Mouse (Mus musculus): ENCODE measurements around the gene Tnf. TPM values are rescaled to one million over a fixed set of nuclear protein-coding genes. Genes with fewer than 3 reads are reported as not detected.
A peak's percentile ranks its signal among the peaks of the same experiment; 100 is the strongest.

Gene Tnf
- polyA plus RNA-seq, 1 experiment from 2014 or later = 0.23 TPM

DNA sequence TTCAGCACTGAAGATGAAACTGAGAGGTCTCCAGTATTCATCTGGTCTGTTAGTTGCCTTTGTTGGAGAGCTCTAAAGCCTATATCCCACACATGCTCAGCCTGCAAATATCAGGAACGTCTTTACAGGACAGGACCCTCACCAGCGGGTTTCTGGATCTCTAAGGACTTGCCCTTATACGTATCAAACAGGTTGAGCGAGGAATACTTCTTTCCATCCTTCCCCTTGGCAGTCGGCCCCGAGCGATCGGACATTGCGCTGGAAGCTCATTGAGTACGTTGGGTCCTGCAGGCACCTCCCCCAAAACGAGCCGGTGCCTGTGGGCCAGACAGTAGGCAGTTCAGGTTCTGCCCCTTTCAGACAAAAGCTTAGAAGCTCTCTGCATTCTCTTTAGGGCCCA, 39.1 kb downstream of the Tnf start:
- Histone ChIP-seq H3K27me3 (replicated peaks; ENCODE audit: control insufficient read depth, insufficient read depth, low read length) (no peaks in the 10 kb centered on the region), H3K4me3 (ENCODE audit: low read length) (peak overlapping the region; percentile 99), H3K4me2 (ENCODE audit: low read depth, low read length) (peak overlapping the region; percentile 77), H3K4me1 (ENCODE audit: control insufficient read depth, insufficient read depth, low read length) (peaks cover 20% of the 10 kb centered on the region), H3K9ac (ENCODE audit: low read depth, low read length) (peak overlapping the region; percentile 100), H3K27ac (ENCODE audit: low read length) (no peak overlapping the region), H3K36me3 (ENCODE audit: control insufficient read depth, insufficient read depth, low read length) (peaks cover 36% of the 10 kb centered on the region), H3K9me3 (ENCODE audit: control insufficient read depth, low read length) (no peaks in the 10 kb centered on the region)
- 34% methylated on average over 12 of the region's 12 CpGs for WGBS
- ATAC-seq = no peak

DNA sequence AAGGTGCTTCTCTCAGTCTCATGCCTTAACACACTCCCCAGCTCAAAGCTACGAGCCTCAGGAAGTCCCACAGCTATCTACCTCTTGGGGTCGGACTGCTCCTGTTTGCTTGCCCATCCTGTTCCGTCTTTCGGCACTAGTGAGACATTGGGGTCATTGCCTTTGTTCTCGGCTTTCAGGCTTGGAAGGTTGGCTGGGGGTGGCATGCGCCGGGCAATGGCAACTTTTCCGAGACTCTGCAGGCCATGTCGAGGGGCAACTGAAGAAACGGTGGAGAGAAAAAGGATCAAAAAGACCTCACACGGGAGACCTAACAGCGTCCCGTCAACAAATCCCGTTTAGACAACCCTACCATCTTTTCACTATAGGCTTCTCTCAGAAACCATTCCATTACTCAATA, 39.7 kb downstream of the Tnf start:
- WGBS = 67% methylated on average over 14 of the region's 14 CpGs
- Histone ChIP-seq H3K4me1 (ENCODE audit: control insufficient read depth, insufficient read depth, low read length) (peaks cover 20% of the 10 kb centered on the region), H3K4me2 (ENCODE audit: low read depth, low read length) (peak overlapping the region; percentile 77), H3K9me3 (ENCODE audit: control insufficient read depth, low read length) (no peaks in the 10 kb centered on the region), H3K4me3 (ENCODE audit: low read length) (no peak overlapping the region), H3K27ac (ENCODE audit: low read length) (no peak overlapping the region), H3K27me3 (replicated peaks; ENCODE audit: control insufficient read depth, insufficient read depth, low read length) (no peaks in the 10 kb centered on the region), H3K9ac (ENCODE audit: low read depth, low read length) (0 out of 2 replicates have a peak overlapping the region, but pooled peaks have one; percentile 9), H3K36me3 (ENCODE audit: control insufficient read depth, insufficient read depth, low read length) (peaks cover 42% of the 10 kb centered on the region)
- ATAC-seq = no peak

DNA sequence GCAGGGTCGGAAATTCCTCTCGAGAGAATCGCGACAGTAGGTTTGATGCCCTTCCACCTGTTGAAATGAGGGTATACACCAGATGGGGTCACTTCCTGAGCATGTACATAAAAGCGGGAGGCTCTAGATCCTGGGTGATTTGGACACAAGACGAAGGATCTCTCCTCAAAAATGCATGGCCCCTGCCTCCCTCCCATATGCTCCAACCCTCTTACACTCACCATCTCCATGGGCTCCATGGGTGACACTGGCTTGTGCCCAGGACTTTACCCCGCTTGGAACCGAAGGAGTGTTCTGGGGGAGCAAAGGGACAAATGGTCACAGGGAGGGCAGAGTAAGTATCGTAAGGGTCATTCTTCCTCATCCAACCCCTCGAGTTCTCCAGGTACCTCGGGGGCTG, 40.4 kb downstream of the Tnf start:
- peaks cover 49% of the 10 kb centered on the region for H3K36me3 ChIP-seq (ENCODE audit: control insufficient read depth, insufficient read depth, low read length)
- WGBS = 87% methylated on average over 11 of the region's 11 CpGs
- no peaks in the 10 kb centered on the region for H3K27me3 ChIP-seq (replicated peaks; ENCODE audit: control insufficient read depth, insufficient read depth, low read length)
- H3K4me3 ChIP-seq (ENCODE audit: low read length) = no peak overlapping the region
- H3K27ac ChIP-seq (ENCODE audit: low read length) = no peak overlapping the region
- H3K9ac ChIP-seq (ENCODE audit: low read depth, low read length) = no peak overlapping the region
- H3K4me1 ChIP-seq (ENCODE audit: control insufficient read depth, insufficient read depth, low read length) = peaks cover 19% of the 10 kb centered on the region
- H3K9me3 ChIP-seq (ENCODE audit: control insufficient read depth, low read length) = no peaks in the 10 kb centered on the region
- no peak overlapping the region for H3K4me2 ChIP-seq (ENCODE audit: low read depth, low read length)
- no peak for ATAC-seq

GRCm38 (mm10) chr17:35159638-35160037, 42.2 kb downstream of the Tnf start:
- Histone ChIP-seq H3K9me3 (ENCODE audit: control insufficient read depth, low read length) (no peaks in the 10 kb centered on the region), H3K36me3 (ENCODE audit: control insufficient read depth, insufficient read depth, low read length) (peaks cover 64% of the 10 kb centered on the region), H3K27ac (ENCODE audit: low read length) (no peak overlapping the region), H3K4me3 (ENCODE audit: low read length) (no peak overlapping the region), H3K4me2 (ENCODE audit: low read depth, low read length) (no peak overlapping the region), H3K27me3 (replicated peaks; ENCODE audit: control insufficient read depth, insufficient read depth, low read length) (no peaks in the 10 kb centered on the region), H3K4me1 (ENCODE audit: control insufficient read depth, insufficient read depth, low read length) (peaks cover 12% of the 10 kb centered on the region), H3K9ac (ENCODE audit: low read depth, low read length) (no peak overlapping the region)
- no peak for ATAC-seq
- WGBS = 86% methylated on average over 7 of the region's 7 CpGs

GRCm38 (mm10) chr17:35158850-35159593, 42.8 kb downstream of the Tnf start:
- H3K4me1 ChIP-seq (ENCODE audit: control insufficient read depth, insufficient read depth, low read length) = peaks cover 12% of the 10 kb centered on the region
- H3K36me3 ChIP-seq (ENCODE audit: control insufficient read depth, insufficient read depth, low read length) = peaks cover 69% of the 10 kb centered on the region
- H3K9me3 ChIP-seq (ENCODE audit: control insufficient read depth, low read length) = no peaks in the 10 kb centered on the region
- no peak overlapping the region for H3K4me2 ChIP-seq (ENCODE audit: low read depth, low read length)
- whole genome bisulfite sequencing = 95% methylated on average over 16 of the region's 16 CpGs
- H3K4me3 ChIP-seq (ENCODE audit: low read length) = no peak overlapping the region
- ATAC-seq = no peak
- H3K27ac ChIP-seq (ENCODE audit: low read length) = no peak overlapping the region
- no peak overlapping the region for H3K9ac ChIP-seq (ENCODE audit: low read depth, low read length)
- no peaks in the 10 kb centered on the region for H3K27me3 ChIP-seq (replicated peaks; ENCODE audit: control insufficient read depth, insufficient read depth, low read length)

DNA sequence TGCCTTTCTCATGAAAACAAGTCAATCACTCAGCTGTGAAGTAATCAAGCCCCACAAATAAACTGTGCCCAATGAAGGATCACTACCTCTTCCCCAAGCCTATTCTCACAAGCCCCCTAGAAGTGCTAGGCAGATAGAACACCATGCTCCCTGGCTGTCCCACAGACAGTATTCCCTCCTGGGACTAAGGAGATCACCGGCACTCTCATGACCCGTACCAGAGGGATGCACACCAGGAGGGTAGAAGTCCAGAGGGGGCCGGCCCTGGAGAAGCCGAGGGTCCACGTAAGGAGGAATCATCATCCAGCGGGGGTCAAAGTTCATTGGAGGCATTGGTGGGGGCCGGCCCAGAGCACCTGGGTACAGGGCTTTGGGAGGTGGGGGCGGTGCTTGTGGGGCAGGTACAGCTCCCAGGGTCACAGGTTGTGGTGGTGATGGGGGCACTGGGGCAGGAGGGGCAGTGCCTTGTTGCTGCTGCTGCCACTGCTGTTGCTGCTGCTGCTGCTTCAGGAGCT, 44.1 kb downstream of the Tnf start:
- no peak overlapping the region for H3K4me2 ChIP-seq (ENCODE audit: low read depth, low read length)
- no peak overlapping the region for H3K4me3 ChIP-seq (ENCODE audit: low read length)
- H3K36me3 ChIP-seq (ENCODE audit: control insufficient read depth, insufficient read depth, low read length) = peaks cover 80% of the 10 kb centered on the region
- no peak overlapping the region for H3K27ac ChIP-seq (ENCODE audit: low read length)
- no peak overlapping the region for H3K9ac ChIP-seq (ENCODE audit: low read depth, low read length)
- peaks cover 7% of the 10 kb centered on the region for H3K4me1 ChIP-seq (ENCODE audit: control insufficient read depth, insufficient read depth, low read length)
- no peaks in the 10 kb centered on the region for H3K9me3 ChIP-seq (ENCODE audit: control insufficient read depth, low read length)
- 88% methylated on average over 8 of the region's 8 CpGs for WGBS
- ATAC-seq = no peak
- no peaks in the 10 kb centered on the region for H3K27me3 ChIP-seq (replicated peaks; ENCODE audit: control insufficient read depth, insufficient read depth, low read length)

- Histone ChIP-seq H3K9ac (ENCODE audit: low read depth, low read length) (no peak overlapping the region), H3K4me3 (ENCODE audit: low read length) (no peak overlapping the region), H3K27me3 (replicated peaks; ENCODE audit: control insufficient read depth, insufficient read depth, low read length) (no peaks in the 10 kb centered on the region), H3K4me1 (ENCODE audit: control insufficient read depth, insufficient read depth, low read length) (peaks cover 4% of the 10 kb centered on the region), H3K4me2 (ENCODE audit: low read depth, low read length) (no peak overlapping the region), H3K36me3 (ENCODE audit: control insufficient read depth, insufficient read depth, low read length) (peaks cover 85% of the 10 kb centered on the region), H3K9me3 (ENCODE audit: control insufficient read depth, low read length) (no peaks in the 10 kb centered on the region), H3K27ac (ENCODE audit: low read length) (no peak overlapping the region)
- no peak for ATAC-seq
- WGBS = 88% methylated on average over 8 of the region's 8 CpGs
Observed at GRCm38 (mm10) chr17:35157254-35157653, 44.6 kb downstream of the Tnf start.

DNA sequence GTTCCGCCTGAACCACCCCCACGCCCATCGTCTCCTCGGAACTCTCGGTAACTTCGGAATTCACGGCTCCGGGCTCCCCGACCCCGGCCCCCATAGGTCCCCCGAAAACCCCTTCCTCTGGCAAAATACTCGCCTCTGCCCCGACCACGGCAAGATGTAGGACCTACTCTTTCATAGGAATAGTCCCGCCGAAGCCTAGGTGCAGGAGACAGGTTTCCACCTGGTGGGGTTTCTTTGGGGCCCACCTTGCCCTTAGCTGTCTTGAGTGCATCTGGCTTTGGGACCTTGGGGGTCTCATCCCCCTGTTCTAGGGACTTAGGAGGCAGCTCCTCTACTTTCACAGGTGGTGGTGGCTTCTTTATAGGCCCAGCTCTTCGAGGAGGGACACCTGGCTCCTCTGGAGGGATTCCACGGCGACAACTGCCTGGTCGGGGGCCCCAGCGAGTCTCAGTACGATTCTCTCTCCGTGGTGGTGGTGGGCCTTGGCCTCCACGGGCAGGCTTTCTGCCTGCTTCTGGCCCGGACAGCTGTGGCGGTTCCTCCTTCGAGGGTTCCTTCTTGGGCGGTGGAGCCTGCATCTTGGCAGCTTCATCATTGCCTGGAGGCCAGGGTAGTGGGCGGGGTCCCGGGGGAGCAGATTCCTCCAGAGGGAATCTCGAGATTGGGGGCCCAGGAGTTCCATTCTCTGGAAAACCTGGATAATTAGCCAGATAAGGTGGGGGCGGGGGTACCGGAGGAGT, 45.2 kb downstream of the Tnf start:
- Histone ChIP-seq H3K9ac (ENCODE audit: low read depth, low read length) (no peak overlapping the region), H3K36me3 (ENCODE audit: control insufficient read depth, insufficient read depth, low read length) (peaks cover 86% of the 10 kb centered on the region), H3K27me3 (replicated peaks; ENCODE audit: control insufficient read depth, insufficient read depth, low read length) (no peaks in the 10 kb centered on the region), H3K27ac (ENCODE audit: low read length) (no peak overlapping the region), H3K4me3 (ENCODE audit: low read length) (no peak overlapping the region), H3K4me1 (ENCODE audit: control insufficient read depth, insufficient read depth, low read length) (no peaks in the 10 kb centered on the region), H3K4me2 (ENCODE audit: low read depth, low read length) (no peak overlapping the region), H3K9me3 (ENCODE audit: control insufficient read depth, low read length) (no peaks in the 10 kb centered on the region)
- no peak for ATAC-seq
- WGBS = 91% methylated on average over 33 of the region's 33 CpGs

DNA sequence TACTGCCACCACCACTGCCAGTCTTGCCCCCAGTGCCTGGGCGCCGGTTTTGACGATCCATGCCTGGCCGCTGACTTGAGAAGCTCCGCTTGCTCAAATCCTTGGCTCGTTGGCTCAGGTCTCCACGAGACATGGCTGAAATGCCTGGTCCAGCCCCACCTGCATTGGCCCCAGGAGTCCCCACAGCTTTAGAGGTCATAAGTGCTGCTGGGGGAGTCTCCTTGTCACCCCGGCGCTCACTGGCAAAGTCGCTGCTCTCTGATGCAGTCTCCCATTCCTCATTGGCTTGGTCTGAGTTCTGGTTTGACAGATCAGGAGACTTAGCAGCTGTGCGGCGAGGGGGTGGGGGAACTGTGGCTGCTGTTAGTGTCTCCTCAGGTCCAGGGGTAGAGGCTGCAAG, 46.4 kb downstream of the Tnf start:
- Histone ChIP-seq H3K27me3 (replicated peaks; ENCODE audit: control insufficient read depth, insufficient read depth, low read length) (no peaks in the 10 kb centered on the region), H3K9ac (ENCODE audit: low read depth, low read length) (no peak overlapping the region), H3K4me1 (ENCODE audit: control insufficient read depth, insufficient read depth, low read length) (no peaks in the 10 kb centered on the region), H3K9me3 (ENCODE audit: control insufficient read depth, low read length) (no peaks in the 10 kb centered on the region), H3K36me3 (ENCODE audit: control insufficient read depth, insufficient read depth, low read length) (peaks cover 82% of the 10 kb centered on the region), H3K4me3 (ENCODE audit: low read length) (no peak overlapping the region), H3K4me2 (ENCODE audit: low read depth, low read length) (no peak overlapping the region), H3K27ac (ENCODE audit: low read length) (no peak overlapping the region)
- no peak for ATAC-seq
- 89% methylated on average over 12 of the region's 12 CpGs for WGBS
